Mouse (Mus musculus) kidney, embryonic 14.5 days (tissue): ENCODE data around the gene Dtx1. TPM values are rescaled to one million over a fixed set of nuclear protein-coding genes. Genes with fewer than 3 reads are reported as not detected.

Source experiments
- ATAC-seq: fragments of 200-750 bp; cut with Nextera tagmentation; 2 replicates; pipeline ENCODE4 v1.8.0; 2017; ENCODE audit warnings: moderate number of reproducible peaks, mild to moderate bottlenecking, moderate TSS enrichment, moderate library complexity; ENCODE audit not compliant: low FRiP score, low TSS enrichment
- H3K27ac ChIP-seq: fragments of 300-500 bp; sonication (generic); 2 replicates; pipeline ENCODE4 v1.5.1; 2014; ENCODE audit warnings: low read depth, mild to moderate bottlenecking, low read length, moderate library complexity, mixed read lengths
- H3K27me3 ChIP-seq: fragments of 300-500 bp; sonication (generic); 2 replicates; pipeline ENCODE4 v1.6.1; 2014; ENCODE audit warnings: mild to moderate bottlenecking, low read length; ENCODE audit not compliant: control insufficient read depth, insufficient read depth
- H3K36me3 ChIP-seq: fragments of 300-500 bp; sonication (generic); 2 replicates; pipeline ENCODE4 v1.6.1; 2014; ENCODE audit warnings: low read length, mixed read lengths; ENCODE audit not compliant: control insufficient read depth, insufficient read depth
- H3K4me1 ChIP-seq: fragments of 300-500 bp; sonication (generic); 2 replicates; pipeline ENCODE4 v1.6.1; 2014; ENCODE audit warnings: low read length, mixed read lengths; ENCODE audit not compliant: control insufficient read depth, insufficient read depth
- H3K4me2 ChIP-seq: fragments of 300-500 bp; sonication (generic); replicated peaks from 2 replicates; pipeline ENCODE4 v1.6.1; 2014; ENCODE audit warnings: low read depth, mild to moderate bottlenecking, low read length
- H3K4me3 ChIP-seq: fragments of 300-500 bp; sonication (generic); 2 replicates; pipeline ENCODE4 v1.5.1; 2014; ENCODE audit warnings: mild to moderate bottlenecking, low read length
- H3K9ac ChIP-seq: fragments of 300-500 bp; sonication (generic); 2 replicates; pipeline ENCODE4 v1.6.1; 2014; ENCODE audit warnings: low read depth, mild to moderate bottlenecking, low read length, moderate library complexity
- H3K9me3 ChIP-seq: fragments of 300-500 bp; sonication (generic); 2 replicates; pipeline ENCODE4 v1.6.1; 2016; ENCODE audit warnings: low read length; ENCODE audit not compliant: control insufficient read depth
- WGBS: fragments of 180-500 bp; shearing (Covaris S2); extraction: QIAGEN DNeasy Blood & Tissue Kit; methylation state at CpG from one replicate; pipeline ENCODE4 v1.1.7; 2014; 5-methylcytosine and 5-hydroxymethylcytosine counted together
- polyA plus RNA-seq: library from polyadenylated mRNA; unstranded; fragments of >200 nt; fragmentation: Nextera tagmentation; extraction: Ambion mirVana; gene quantifications from 2 replicates; pipeline ENCODE4 v1.2.1, GENCODE M21; 2014

Gene Dtx1
- polyA plus RNA-seq, 1 experiment from 2014 or later, result 7.3 TPM

DNA sequence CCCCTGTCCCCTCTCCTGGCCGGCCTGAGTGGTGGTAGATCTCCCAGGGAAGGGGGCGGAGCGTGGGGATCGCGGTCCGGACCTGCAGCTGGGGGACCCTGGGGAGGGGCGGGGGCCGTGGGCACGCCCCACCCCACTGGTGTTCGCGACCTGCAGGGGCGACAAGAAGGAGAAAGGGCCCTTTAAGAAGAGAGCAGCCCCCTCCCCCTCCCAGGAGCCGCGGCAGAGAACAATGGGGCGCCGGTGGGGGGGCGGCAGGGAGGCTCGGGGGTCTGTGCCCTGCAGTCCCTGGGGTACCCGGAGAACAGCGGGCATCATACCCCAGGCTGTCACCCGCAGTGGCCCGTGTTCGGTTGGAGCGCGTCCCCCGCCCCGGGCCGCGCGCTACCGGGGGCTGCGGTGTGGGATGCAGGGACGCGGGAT is 890 bp downstream of the Dtx1 start:
- peaks cover 43% of the 10 kb centered on the region for H3K27me3 ChIP-seq
- no peaks in the 10 kb centered on the region for H3K9me3 ChIP-seq
- H3K27ac ChIP-seq, result no peak overlapping the region
- H3K36me3 ChIP-seq, result no peaks in the 10 kb centered on the region
- ATAC-seq, result no peak
- H3K4me2 ChIP-seq, result peak overlapping the region; percentile 90
- H3K9ac ChIP-seq, result peak overlapping the region; percentile 55
- under 1% methylated on average over 27 of the region's 34 CpGs for WGBS
- H3K4me1 ChIP-seq, result peaks cover 25% of the 10 kb centered on the region
- H3K4me3 ChIP-seq, result peak overlapping the region; percentile 50

DNA sequence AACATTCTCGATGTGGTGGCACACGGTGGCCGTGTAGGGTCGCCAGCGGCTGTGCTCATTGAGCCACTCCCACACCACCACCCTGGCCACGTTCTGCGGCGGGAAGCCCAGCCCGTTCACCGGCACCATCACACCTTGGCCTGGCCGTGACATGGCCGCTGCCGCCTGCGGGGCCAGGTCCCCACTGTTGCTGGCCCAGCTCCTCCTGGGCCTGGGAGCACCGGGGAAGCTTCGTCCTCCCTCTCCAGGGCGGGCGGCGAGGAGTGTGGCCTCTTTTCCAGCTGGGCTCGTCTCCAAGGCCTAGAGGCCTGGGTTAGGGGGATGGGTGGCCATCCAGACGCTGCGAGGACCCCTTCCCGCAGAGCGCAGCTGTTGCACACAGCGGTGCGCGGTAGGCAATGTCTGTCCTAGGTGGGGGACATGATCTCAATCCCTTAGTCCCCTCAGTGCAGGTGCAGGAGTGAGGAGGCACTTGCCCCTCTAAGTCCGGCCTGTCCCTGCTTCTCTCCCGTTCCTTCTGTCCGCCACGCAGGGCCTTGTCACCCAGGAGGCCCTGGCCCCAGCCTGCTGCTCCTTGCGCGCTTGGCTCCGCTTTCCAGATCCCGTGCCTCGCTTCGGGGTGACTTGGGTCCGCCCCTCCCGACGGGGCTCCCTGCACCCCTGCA is 1.4 kb downstream of the Dtx1 start:
- peak overlapping the region; percentile 90 for H3K4me2 ChIP-seq

DNA sequence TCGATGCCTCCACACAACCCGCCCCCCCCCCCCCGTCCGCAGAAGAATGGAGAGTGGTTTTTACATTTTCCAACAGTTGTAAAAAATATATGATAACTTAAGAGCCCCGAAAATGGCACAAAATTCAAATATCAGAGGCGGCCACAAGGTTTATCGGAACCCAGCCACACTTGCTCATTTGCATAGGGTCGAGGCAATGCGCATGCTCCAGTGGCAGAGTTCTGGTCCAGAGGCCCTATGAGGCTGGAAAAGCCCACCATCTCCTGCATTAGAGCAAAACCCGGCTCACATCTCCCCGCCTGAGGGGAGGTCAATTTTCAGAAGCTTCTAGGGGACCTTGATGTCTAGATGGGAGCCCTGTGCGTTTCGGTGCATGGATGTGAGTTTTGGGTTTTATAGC is 4.8 kb downstream of the Dtx1 start:
- ATAC-seq, result no peak
- Histone ChIP-seq H3K27me3 (peaks cover 24% of the 10 kb centered on the region), H3K36me3 (no peaks in the 10 kb centered on the region), H3K4me1 (peaks cover 25% of the 10 kb centered on the region), H3K9me3 (no peaks in the 10 kb centered on the region), H3K4me2 (peak overlapping the region; percentile 41), H3K27ac (no peak overlapping the region), H3K9ac (peak overlapping the region; percentile 32; the same call in 1 of the 2 replicates), H3K4me3 (peak overlapping the region; percentile 20)
- WGBS, result 37% methylated on average over 13 of the region's 13 CpGs

More for the DNA sequence above, 1.4 kb downstream of the Dtx1 start:
- Histone ChIP-seq H3K9ac (peak overlapping the region; percentile 55), H3K4me1 (peaks cover 25% of the 10 kb centered on the region), H3K36me3 (no peaks in the 10 kb centered on the region), H3K4me3 (peak overlapping the region; percentile 50), H3K27ac (no peak overlapping the region), H3K9me3 (no peaks in the 10 kb centered on the region), H3K27me3 (peaks cover 43% of the 10 kb centered on the region)
- peak; percentile 28; the same call in 1 of the 2 replicates for ATAC-seq
- 1% methylated on average over 40 of the region's 40 CpGs for WGBS

DNA sequence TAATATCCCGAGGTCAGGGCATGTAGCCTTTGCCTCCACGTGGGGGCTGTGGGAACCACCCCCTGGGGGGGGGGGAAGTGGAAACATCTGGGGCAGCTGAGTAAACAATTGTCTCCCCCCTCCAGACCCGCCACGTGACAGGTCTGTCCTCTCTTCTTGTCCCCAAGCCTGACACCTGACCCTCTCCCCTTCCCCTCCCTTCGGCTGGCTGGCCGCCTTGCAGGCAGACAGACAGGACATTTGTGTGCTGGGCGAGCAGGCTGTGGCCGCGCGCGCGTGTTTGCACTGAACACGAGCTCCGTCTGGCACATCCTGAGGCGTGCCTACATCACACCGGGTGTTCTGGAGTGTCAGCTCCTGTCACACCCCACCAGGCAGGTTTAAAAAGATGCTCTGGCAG is 5.2 kb downstream of the Dtx1 start:
- peaks cover 22% of the 10 kb centered on the region for H3K4me1 ChIP-seq
- peak overlapping the region; percentile 20 for H3K4me3 ChIP-seq
- H3K4me2 ChIP-seq, result peak overlapping the region; percentile 41
- no peaks in the 10 kb centered on the region for H3K9me3 ChIP-seq
- H3K9ac ChIP-seq, result peak overlapping the region; percentile 32; the same call in 1 of the 2 replicates
- 3% methylated on average over 16 of the region's 16 CpGs for WGBS
- H3K27me3 ChIP-seq, result peaks cover 20% of the 10 kb centered on the region
- no peak overlapping the region for H3K27ac ChIP-seq
- peak; percentile 48 for ATAC-seq
- no peaks in the 10 kb centered on the region for H3K36me3 ChIP-seq

DNA sequence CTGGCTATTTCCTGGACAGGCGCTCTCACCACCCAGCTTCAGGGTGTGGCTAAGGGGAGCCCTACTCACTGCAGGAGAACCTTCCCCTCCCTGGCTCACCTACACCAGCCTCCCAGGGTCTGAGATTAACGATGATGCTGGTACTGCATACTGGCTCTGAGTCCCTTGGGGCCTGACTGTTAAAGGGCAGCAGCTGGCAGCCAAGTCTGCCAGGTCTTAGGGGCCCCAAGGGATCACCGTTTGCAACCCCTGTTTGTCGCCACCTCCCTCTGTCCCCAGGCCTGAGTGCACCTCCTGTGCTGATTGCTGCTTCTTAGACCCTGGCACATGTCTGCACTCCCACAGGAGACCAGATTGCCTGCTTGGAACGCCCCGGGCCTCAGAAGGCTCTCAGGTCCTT is 7.3 kb downstream of the Dtx1 start:
- Histone ChIP-seq H3K27me3 (peaks cover 5% of the 10 kb centered on the region; the same call in 1 of the 2 replicates), H3K9me3 (no peaks in the 10 kb centered on the region), H3K9ac (no peak overlapping the region), H3K4me3 (no peak overlapping the region), H3K27ac (no peak overlapping the region), H3K36me3 (no peaks in the 10 kb centered on the region), H3K4me2 (no peak overlapping the region), H3K4me1 (peaks cover 8% of the 10 kb centered on the region)
- WGBS, result 50% methylated on average over 6 of the region's 6 CpGs
- no peak for ATAC-seq

DNA sequence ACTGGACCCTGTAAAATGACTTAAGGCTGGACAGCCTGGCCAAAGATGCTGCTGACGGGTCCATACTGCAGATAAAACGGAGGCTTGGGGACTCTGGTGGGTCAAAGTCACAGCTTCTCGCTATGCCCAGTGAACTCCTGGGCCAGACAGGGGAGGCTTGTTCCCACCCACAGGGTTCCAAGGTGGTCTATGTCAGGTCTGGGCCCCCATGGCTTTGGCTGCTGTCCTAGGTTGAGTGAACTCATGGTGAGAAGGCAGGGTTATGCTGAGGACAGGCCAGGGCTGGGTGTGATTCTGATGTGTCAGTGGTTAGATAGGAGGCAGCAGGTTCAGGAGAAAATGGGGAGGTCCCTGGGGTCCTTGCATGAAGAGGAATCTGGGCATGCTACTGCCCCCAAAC is 8.1 kb downstream of the Dtx1 start:
- H3K4me2 ChIP-seq, result no peak overlapping the region
- peaks cover 5% of the 10 kb centered on the region; the same call in 1 of the 2 replicates for H3K27me3 ChIP-seq
- H3K36me3 ChIP-seq, result no peaks in the 10 kb centered on the region
- ATAC-seq, result no peak
- H3K4me1 ChIP-seq, result peaks cover 8% of the 10 kb centered on the region
- 78% methylated on average over 3 of the region's 3 CpGs for WGBS
- no peak overlapping the region for H3K9ac ChIP-seq
- H3K27ac ChIP-seq, result no peak overlapping the region
- no peaks in the 10 kb centered on the region for H3K9me3 ChIP-seq
- no peak overlapping the region for H3K4me3 ChIP-seq

DNA sequence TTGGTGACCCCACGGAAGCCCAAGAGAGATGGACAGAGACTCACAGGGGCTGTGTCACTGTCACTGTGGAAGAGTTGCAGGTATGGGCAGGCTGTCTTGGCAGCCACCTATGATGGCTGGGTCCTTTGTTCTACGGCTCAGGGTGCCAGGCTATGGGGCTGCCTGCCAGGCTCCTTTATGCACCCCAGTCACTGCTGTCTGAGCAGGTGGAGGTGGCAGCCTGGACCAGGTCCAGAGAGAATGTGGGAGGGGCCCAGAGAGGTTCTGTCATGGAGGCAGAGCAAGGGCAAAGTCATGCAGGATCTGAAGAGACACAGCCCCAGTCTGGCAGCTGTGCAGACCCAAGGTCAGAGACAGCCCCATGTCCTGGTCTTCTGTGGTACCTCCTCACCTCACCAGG is 8.8 kb downstream of the Dtx1 start:
- no peak overlapping the region for H3K9ac ChIP-seq
- ATAC-seq, result no peak
- no peaks in the 10 kb centered on the region for H3K9me3 ChIP-seq
- H3K36me3 ChIP-seq, result no peaks in the 10 kb centered on the region
- H3K27me3 ChIP-seq, result peaks cover 5% of the 10 kb centered on the region; the same call in 1 of the 2 replicates
- H3K4me1 ChIP-seq, result peaks cover 8% of the 10 kb centered on the region
- no peak overlapping the region for H3K27ac ChIP-seq
- no peak overlapping the region for H3K4me2 ChIP-seq
- 75% methylated on average over 2 of the region's 2 CpGs for WGBS
- no peak overlapping the region for H3K4me3 ChIP-seq

DNA sequence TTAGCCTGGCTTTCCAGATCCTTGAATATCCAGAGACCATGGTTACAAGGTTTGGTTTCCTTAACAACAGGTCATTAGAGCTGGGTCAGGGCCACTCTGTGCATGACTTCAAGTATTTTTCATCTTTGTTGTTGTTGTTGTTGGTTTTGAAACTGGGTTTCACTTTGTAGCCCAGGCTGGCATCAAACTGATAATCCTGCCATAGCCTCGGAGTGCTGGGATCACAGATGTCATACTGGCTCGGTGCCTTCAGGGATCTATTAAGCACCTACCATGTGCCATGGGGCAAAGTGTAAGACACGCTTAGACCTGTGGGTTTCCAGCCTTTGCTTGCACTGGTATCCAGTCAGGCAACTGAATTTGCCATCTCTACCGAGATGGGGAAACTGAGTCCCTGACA is 9.3 kb downstream of the Dtx1 start:
- WGBS, result 84% methylated on average over 4 of the region's 4 CpGs
- no peak for ATAC-seq
- Histone ChIP-seq H3K4me2 (no peak overlapping the region), H3K9me3 (no peaks in the 10 kb centered on the region), H3K4me3 (no peak overlapping the region), H3K27me3 (peaks cover 5% of the 10 kb centered on the region; the same call in 1 of the 2 replicates), H3K36me3 (no peaks in the 10 kb centered on the region), H3K27ac (no peak overlapping the region), H3K9ac (no peak overlapping the region), H3K4me1 (peaks cover 8% of the 10 kb centered on the region)

DNA sequence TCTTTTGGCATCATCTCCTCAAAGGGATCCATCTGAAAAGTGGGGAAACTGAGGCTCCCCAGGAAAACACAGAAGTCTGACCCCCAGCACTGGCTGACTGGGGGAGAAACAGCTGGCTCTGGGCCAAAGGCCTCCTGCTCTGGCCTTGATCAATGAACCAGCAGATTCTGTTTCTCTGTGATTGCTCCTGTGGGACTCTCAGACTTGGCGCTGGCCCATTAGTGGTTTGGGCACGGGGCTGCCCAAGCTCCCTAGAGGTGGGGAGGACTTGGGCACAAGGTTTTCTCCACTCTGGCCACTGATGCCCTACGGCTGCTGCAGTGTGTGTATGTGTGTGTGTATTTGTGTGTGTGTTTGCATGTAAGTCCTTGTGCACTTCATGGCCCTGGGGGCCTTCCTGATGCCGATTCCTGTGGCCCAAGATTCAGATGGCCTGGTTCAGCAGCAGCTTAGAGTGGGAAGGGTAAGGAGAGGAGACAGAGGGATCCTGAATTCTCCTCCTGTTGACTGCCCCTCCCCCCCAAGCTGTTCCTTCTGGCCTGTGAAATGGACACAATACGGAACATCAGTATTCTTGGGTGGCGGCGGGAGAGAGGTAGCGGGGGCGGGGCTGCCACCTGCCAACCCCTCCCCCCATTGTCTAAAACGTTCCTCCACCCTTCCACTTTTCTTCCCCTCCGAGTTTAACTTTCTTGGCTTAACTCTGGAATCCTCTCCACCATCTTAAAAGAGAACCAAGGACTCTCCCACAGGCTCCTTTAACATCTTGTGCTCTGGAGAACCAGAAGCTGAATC is 10.5 kb downstream of the Dtx1 start:
- Histone ChIP-seq H3K4me2 (no peak overlapping the region), H3K4me1 (no peaks in the 10 kb centered on the region), H3K9ac (no peak overlapping the region), H3K27me3 (peaks cover 8% of the 10 kb centered on the region), H3K36me3 (no peaks in the 10 kb centered on the region), H3K9me3 (no peaks in the 10 kb centered on the region), H3K4me3 (no peak overlapping the region), H3K27ac (no peak overlapping the region)
- no peak for ATAC-seq
- 59% methylated on average over 11 of the region's 11 CpGs for WGBS
